Mouse (Mus musculus) layer of hippocampus, adult 8-10 months (tissue): Measurements from ENCODE around the gene 2310057J18Rik. TPM values are rescaled to one million over a fixed set of nuclear protein-coding genes. Genes with fewer than 3 reads are reported as not detected.
"Not testable (repeated sequence)": the region's sequence is repeated elsewhere in the genome, so short reads cannot be mapped to it uniquely, and the experiment has no call there.

Experiments used
- DNase-seq, 2 experiments: peaks; one replicate each; pipeline ENCODE4 v3.0.0; 2022; ENCODE audit warnings: low spot score in 2 of 2
- total RNA-seq, 4 experiments: library from RNA; stranded (reverse); gene quantifications; 2 replicates each; pipeline ENCODE4 v1.2.4; 2022

Gene 2310057J18Rik
- total RNA-seq = not detected

DNA sequence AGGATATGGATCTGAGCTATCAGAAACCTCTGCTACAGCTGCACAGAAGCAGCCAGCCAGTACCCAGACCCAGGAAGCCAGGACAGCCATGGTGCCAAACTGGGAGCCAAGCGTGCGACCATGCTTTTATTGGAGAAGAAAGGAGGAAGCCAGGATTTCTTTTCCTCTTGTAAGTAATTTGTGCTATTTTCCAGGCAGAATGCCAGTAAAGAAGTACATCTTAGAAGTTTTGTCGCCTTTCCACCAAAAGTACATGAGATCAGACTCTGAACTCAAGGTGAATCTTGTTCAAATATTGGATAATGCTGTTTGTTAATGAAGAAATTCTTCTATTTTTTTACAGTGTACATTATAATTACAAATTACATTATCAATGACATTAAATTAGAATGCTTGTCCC lies at the start of gene 2310057J18Rik:
Gene 2310057J18Rik, minus strand, starts transcription at position 101 of the 400 bp plus-strand sequence.
- no peak for DNase-seq

DNA sequence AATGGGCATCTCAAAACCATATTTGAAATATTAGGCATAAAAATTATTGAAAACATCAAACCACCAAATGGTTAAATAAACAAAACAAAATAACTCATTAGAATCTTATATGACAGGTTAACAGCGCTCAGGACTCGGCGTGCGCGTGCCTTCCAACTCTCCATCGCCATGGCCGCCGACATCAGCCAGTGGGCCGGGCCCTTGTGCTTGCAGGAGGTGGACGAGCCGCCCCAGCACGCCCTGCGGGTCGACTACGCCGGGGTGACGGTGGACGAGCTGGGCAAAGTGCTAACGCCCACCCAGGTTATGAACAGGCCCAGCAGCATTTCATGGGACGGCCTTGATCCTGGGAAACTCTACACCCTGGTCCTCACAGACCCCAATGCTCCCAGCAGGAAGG lies 43.9 kb upstream of the 2310057J18Rik start:
- not testable (repeated sequence) for DNase-seq

DNA sequence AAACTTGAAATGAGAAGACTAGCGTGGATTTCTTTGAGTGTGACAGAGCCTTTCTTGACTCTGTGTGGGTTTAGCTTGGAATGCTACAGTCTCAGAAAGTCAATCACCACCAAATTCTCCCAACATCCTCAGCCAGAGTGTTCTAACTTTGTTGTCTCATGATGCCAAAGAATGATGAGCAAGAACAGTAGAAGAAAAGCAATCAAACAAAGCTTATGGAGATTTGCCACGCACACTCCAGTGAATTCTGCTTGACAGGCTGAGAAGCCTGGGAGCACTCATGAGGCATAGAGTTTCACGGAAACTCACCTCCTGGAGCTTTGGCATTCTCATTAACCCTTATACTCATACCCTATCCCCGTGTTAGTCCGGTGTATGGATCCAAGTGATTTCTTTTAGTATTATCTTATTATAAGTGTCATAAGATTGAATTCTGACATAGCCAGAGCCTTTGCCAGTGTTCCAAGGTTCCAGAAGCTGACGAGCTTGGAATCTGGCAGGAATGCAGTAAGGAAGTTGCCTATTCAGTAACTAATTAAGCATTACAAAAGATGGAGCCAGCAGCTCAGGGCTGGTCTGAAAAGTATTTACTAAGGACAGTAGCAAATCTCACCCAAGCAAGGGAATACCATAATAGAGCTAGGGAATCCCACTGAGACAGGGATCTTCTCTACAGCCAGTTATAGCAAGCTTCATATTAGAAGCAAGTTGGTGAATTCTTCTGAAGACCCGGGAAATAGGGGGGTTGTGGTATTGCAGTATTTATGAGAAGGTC lies 33.6 kb upstream of the 2310057J18Rik start:
- no peak for DNase-seq

DNA sequence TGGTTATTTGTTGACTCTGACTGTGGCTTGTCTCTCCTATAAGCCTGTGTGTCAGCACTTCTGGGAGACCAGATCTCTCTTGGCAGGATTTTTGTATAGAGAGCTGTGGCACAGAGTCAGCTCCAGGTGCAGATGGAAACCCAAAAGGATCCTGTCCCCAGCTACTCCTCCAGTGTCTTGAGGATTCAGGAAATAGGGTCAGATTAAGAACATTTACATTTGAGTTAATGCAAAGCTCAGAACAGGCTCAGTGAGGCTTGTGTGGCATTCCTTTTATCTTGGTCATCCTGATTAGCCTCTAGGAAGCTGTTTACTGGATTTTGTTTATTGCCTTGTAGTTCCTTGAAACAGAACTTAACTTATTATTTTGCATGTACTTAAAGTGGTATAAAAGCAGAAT lies 11.7 kb upstream of the 2310057J18Rik start:
- no peak for DNase-seq

DNA sequence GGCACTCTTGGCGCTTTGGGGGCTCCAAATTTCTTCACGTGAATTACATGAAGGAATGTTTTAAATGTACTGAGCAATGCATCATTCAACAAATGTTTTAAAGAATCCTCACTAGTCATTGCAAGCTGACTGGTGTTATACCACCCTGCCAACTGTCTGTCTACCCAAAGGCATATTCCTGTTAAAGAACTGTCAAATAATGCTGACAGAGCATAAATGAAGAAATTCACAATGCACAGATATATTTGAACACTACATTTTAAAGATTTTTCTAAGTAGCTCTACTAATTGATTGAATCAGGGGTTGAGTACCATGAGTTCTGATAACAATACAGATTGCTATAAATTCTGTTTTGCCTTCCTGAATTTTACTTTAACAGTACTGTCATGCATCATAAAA lies 2.9 kb upstream of the 2310057J18Rik start:
- DNase-seq = no peak

DNA sequence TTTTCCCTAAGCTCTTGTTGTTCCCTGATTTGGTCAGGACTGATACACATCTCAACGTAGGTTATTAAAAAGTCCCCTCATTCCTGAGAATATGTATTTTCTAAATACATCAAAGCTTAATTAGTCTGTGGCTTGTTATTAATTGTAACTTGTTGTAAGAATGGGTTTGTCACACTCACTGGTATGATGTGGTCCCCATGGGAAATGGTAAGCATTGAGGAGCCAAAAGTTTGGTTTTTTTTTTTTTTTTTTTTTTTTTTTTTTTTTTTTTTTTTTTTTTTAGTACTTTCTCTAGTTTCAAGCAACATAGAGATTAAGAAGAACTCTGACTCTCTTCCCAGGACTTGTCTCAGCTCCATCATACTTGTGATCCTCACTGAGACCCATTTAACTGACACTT lies 17.9 kb downstream of the 2310057J18Rik start:
- DNase-seq = no peak

DNA sequence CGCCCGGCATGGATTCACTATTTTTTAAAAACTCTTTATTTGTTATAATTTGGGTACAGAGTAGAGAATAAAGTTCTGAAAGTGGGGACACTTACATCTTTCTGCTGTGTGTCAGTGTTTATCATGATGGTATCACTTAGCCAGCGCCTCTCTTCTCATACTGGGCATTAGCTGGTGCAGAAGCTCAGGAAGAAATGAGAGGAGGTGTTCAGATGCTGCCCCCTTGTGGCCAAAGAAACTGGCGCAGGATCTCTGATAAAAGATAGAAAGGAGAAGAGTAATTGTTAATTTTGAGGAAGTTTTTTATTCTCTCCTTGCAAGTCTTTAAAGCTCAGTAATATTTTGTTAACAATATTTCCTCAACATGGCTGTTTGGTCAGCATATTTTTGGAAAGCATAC lies 31.0 kb downstream of the 2310057J18Rik start:
- DNase-seq = peak; percentile 17 to 71

DNA sequence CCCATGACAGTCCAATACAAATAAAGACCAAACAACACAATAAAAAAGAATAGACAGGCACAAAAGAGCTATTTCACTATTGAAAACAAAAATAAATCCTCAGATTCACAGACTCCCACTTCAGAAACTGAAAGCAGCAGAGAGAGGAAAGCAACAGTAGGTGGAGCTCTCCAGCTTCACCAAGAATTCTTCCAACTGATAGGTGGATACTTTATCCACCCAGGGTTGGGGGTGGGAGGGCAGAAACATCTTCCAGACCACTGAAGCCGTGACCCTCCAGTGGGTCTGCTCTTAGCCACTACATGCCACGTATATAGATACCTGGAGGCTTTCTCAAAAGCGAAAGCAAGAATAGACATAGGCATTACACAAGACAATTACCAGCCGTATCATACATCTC lies 31.6 kb downstream of the 2310057J18Rik start:
- no peak for DNase-seq

Other genes starting within 250 kb of the 2310057J18Rik start
- gene Soga3, start 157.5 kb upstream of the 2310057J18Rik start, total RNA-seq = 100 to 1,000 TPM; 147 to 163 (median 159) TPM
- gene Gm49353, start 212.7 kb upstream of the 2310057J18Rik start, total RNA-seq = 10 to 100 TPM; 13.3 to 37.4 (median 24.0) TPM
- gene 9330159F19Rik, start 225.3 kb upstream of the 2310057J18Rik start, total RNA-seq = 10 to 100 TPM; 60.2 to 99.7 (median 75.6) TPM